Mouse (Mus musculus): ENCODE measurements at regions not wholly inside any gene's neighbourhood (a gene's known extent, or its start where the extent isn't known, plus 50 kb on each side); places are given as distances from the start of the nearest gene placed in this dataset.
A peak's percentile ranks its signal among the peaks of the same experiment; 100 is the strongest.
"Not testable (repeated sequence)": the region's sequence is repeated elsewhere in the genome, so short reads cannot be mapped to it uniquely, and the experiment has no call there.

DNA sequence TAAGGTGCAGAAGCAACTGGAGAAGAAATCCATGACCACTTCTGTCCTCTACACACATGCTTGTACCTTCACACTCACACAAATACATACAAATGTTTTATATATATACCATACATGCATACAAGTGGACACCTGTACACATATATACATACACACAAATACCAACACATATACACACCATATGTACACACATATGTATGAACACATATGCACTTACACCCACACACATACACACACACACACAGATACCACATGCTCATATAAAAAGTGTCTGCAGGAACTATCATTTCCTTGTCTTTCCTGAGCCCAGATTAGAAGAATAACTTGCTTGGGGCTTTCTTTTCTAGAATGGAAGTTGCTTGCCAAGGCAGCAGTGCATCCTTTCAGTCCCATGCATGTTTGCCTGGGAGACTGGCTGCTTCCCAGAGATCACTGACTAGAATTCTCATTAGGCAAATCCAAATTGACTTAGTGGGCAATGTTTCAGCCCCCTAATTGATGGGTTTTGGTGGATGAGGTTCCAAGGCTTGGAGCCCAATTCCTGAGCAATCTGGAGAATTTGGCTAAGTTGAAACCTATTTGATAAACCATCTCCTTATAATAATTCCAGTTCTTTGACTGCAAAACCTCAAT lies 169.2 kb upstream of the Hddc2 start:
- no peak for DNase-seq (ENCODE audit: extremely low spot score)

DNA sequence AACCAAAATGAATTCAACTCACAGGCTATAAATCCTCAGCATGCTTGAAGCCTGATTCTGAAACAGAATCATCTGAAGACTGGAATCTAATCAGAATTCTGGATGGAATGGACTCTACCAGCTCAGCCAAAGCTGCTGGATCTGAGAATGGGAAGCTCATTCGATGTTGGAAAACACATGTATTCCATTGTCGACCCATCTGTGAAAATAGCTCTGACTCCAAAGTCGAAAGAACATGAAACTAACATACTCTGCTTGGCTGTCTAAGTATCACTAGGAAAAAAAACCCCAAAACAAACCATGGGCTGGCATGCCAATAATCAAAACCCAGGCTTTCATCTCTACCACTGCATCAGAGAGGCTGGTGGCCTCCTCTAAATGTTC lies 168.7 kb upstream of the Hddc2 start:
- no peak for DNase-seq (ENCODE audit: extremely low spot score)

DNA sequence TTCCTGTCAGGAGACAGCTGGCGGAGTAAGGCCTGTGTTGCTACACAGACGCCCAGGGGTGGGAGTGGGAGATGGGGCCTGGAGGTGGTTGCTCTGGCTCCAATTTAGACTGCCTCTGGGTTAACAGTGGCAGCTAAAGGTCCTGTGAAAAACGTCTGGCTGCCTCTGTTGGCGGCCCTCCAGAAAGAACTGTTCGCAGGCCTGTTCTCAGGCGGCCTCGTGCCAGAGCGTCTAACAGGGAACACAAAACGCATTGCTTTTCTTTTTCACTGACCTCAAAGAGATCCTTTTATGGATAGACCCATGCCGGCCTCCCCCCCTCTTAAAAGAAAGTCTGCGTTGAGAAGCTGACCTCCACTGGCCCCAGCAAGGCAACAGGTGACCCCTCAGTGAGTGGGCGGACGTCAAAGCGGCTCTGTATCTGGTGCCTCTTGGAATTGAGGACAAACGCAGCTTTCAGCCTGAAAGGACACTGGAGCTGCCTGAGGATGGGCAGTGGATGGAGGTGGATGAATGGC lies 140.0 kb upstream of the Hddc2 start:
- peak; percentile 10 for DNase-seq (ENCODE audit: extremely low spot score)

DNA sequence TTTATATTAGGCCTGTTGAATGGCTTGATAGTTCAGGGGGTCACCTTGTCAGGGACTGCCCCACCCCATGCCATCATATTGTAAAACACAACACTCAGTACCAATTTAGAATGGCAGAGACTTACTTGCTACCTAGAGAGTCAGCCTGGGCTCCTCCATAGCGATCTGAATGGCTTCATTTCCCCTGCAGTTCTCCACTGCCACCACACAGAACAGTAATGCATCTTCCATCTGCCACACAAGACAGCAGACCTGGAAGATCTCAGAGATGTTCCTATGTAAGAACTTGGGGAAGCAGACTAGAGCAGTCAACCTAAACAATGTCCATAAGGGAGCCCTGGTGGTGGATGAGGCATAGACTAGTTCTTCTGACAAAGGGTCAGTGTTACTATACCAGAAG lies 123.6 kb upstream of the Hddc2 start:
- no peak for DNase-seq (ENCODE audit: extremely low spot score)

DNA sequence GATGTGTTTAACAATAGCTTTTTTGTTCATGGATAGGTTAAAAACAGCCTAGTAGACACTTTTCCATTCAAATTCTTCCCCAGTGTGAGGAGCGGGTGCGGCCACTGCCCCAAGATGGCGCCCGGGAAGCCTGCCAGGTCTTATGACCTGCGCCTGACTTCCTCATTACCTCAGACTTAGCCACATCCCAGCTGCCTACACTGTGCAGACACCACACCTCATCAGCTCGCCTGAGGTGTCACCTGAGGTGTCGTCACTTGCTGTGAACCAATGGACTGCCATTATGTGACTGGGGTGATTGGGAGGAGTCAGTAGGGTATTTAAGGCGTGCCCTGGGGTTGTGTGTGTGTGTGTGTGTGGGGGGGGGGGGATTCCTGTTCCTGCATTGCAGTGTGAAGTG lies 101.0 kb upstream of the Hddc2 start:
- not testable (repeated sequence) for DNase-seq (ENCODE audit: extremely low spot score)

DNA sequence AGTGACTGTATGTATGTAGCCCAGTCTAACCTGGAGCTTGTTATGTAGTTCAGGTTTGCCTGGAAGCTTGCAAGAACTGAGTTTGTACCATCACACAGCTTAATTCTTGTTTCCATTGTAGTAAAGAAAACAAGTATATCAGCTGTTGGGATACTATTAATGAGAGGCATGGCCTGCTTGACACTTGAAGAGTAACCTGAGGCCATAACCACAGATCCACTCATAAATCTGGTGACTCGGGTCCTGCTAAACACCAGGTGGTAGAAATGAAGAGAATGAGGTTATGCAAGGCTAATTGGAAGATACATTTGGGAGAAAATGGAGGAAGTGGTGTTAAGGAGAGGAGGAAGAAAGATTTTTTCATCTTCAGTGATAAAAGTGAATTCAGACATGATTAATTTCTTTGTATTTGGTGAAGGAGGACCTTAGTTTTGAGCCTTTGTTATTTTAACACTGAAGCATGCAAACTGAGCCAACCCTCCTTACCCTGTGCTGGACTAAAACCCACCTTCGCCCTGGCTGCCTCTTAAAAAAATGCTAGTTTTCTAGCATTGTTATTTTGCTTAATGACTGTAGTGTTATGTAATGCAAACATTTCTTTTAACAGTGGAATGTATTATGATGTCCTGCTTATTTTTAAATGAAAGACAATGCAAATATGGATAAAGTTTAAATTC lies 100.3 kb upstream of the Hddc2 start:
- no peak for DNase-seq (ENCODE audit: extremely low spot score)

DNA sequence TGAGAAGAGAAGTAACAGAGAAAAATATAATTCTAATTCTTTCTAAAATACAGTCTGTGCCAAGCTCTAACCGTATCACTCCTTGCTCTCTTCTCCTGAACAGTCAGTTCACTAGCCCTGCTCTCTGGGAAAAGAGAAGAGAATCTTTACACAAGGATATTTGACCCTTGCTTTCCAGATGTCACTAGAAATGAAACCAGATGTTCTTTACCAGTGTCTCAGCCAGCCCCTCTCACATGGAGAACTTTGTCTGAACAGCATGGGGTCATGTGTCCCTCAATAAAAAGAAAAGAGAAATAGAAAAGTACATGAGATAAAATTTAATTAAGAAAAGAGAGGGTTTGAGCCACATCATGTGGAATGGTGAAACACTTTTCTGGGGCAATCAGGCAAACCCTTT lies 91.3 kb upstream of the Hddc2 start:
- DNase-seq (ENCODE audit: extremely low spot score): peak; percentile 2

DNA sequence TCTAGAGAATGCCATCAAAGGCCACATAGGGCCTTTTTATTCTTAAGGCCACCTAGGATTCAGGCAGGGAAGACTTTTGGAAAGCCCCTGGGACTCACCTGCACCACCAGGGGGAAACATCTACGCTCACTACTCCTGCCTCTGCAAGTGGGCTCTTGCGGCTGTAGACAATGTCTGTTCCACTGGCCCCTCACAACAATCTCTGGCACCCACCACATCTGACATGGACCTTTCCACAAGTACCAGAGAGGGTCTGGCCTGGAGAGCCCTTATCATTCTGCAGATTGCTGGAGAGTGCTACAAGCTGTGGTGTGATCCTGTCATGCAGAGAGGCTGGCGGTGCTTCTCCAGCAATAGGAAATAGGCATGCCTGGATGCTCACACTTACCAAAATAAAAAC lies 84.1 kb upstream of the Hddc2 start:
- DNase-seq (ENCODE audit: extremely low spot score): no peak

DNA sequence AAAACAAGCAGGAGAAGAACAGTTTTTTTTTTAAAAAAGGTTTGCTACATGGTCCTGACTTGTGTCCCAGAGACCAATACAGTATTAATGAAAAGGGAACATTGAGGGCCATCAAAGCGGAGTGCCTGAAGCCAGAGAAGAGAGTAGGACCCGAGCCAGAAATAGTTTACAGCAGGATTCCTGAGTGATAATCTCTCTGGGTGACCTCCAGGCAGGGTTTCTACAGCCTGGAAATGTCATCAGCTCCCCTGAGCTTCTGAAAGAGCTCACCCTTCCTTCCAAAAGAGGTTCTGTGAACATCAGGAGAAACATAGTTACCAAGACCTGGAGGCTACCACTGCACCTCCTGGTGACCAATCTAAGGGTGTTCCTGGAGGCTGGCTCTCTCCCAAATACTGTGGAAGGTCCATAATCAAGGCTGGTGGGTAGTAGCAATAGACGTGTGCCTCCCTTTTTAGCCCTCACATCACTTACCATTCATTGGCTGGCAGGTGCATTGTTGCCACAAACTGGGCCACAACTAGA lies 70.7 kb upstream of the Hddc2 start:
- no peak for DNase-seq (ENCODE audit: extremely low spot score)

DNA sequence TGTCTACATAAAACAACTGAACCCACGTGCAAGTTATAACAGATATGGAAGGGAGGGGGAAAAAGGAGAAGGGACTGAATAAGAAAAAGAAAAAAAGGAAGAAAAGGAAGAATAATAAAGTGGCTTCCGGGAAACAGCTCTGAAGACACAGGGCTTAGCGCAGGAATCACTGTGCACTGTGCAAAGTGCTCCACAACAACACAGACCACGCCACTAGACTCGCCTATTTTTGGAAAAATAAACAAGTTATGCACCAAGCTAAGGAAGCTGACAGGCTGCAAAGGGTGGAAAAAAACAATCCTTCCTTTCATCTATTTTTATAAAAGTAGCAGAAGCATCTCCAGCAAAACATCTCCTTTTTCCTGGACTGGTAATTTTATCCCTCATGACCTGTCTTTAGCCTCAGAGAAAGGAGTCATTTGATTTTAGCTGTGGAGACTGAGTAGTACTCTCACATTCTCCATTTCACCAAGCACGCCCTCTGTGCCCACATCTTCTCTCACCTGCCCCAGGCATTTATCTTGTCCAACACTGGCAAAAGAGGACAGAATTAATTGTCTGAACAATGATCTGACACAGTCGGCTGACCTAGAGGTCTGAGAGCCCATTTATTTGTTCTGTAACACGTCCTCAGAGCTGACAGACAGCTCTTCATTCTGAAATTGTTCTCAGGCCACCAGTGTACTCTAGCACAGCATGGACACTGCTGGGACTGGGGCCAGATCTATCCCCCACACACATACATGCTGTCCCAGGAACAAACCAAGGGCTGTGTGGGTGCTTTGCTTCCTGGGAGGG lies 60.4 kb upstream of the Hddc2 start:
- no peak for DNase-seq (ENCODE audit: extremely low spot score)

DNA sequence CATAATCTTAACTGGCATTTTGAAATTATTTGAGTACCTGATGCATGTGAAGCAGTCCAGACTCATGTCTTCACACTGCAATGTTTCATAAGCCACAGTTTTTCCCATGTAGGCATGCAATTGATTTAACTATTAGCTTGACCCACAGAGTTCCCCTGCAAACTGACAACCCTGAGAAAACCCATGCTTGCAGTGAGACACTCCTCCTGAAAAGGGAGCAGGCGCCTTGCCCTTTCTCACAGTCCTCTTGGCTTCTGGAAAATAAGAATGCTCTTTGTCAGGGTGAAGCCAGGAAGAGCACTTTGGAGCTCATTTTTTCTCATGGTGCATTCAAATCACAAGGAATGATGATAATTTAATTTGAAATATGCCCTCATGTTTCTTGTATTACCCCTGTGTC lies 56.2 kb upstream of the Hddc2 start:
- no peak for DNase-seq (ENCODE audit: extremely low spot score)

DNA sequence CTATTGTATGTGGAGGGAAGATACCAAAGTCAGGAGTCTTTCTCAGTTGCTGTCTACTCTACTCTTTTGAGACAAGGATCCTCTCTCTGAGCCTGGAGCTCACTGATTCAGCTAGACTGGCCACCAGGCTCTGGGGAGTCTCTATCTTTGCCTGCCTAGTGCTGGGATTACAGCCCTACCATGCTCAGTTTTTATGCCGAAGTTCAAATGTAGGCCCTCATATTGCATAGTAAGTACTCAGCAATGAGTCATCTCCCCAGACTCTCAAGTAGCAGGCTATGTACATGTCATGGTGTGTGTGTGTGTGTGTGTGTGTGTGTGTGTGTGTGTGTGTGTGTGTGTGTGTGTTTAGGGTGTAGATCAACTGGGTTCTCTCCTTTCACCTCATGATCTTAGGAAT lies 55.6 kb upstream of the Hddc2 start:
- no peak for DNase-seq (ENCODE audit: extremely low spot score)

DNA sequence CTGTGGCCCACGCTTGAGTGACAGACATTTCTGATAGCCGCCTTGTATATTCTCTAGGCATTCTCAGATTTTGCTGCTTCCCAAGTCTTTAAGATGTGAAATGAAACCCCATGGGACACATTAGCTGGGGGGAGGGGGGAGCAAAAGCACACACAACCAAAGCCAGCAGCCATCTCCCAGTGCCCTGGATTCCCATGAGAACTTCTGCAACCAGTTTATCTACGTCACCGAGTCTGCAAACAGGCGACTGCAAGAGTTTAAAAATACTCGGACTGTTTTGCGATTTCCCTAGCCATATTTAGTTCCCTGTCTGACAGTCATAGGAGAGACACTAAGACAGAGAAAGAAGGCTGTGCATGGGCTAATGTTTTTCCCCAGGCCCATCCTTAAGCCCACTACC lies 52.3 kb upstream of the Hddc2 start:
- DNase-seq (ENCODE audit: extremely low spot score): no peak

Measured in embryo, embryonic 9.5 days (tissue).